Mouse (Mus musculus): ENCODE measurements around the gene Tubd1. TPM values are rescaled to one million over a fixed set of nuclear protein-coding genes. Genes with fewer than 3 reads are reported as not detected.

Gene Tubd1
- polyA plus RNA-seq (2012; rRNA removed), result 5.1 and 8.5 TPM in 2 replicates

DNA sequence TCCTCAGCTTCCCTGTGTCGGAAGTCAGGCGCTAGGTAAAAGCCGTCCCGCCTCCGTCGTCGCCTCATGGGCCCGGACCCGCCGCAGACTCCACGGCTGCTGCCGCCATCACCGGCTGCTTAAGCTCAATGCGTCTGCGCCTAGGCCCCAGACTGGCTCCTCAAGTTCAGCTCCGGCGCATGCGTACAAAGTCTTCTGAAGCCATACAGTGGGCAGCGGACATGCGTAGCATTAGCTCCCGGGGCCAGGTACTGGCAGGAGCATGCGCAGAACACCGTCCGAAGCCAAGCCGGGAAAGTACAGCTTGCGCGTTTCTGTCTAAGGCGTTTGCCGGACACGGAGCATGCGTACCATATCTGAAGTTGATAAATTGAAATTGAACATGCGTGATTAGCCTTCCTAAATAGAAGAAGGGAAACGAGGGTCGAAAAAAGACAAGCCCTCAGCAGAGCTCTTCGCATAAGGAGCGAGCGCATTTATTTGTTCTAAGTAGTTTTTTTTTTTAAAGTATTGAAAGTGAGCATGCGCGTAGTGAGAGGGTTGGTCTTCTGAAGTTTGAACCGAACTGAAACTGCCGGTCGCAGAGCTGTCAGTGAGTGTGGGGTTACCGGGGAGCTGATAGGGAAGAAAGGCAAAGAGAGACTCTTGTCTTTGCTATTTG lies at the start of gene Tubd1, which contains the start of gene Rps6kb1:
TSS of gene Tubd1 (plus strand) at position 353 of the 661 bp plus-strand sequence.
TSS of gene Rps6kb1 (minus strand) at position 167 of the 661 bp plus-strand sequence.

Other genes starting within 250 kb of the Tubd1 start
- gene Med13, start 187.4 kb upstream of the Tubd1 start, polyA plus RNA-seq (2012; rRNA removed), result 13.2 and 26.4 TPM in 2 replicates
- gene Rnft1, start 60.3 kb upstream of the Tubd1 start, polyA plus RNA-seq (2012; rRNA removed), result 6.7 and 10.4 TPM in 2 replicates
- gene Rps6kb1, start 186 bp upstream of the Tubd1 start, polyA plus RNA-seq (2012; rRNA removed), result 37.3 and 37.7 TPM in 2 replicates
- gene Vmp1, start 138.8 kb downstream of the Tubd1 start, polyA plus RNA-seq (2012; rRNA removed), result 33.8 and 47.8 TPM in 2 replicates
- gene Ptrh2, start 139.0 kb downstream of the Tubd1 start, polyA plus RNA-seq (2012; rRNA removed), result 29.3 and 30.0 TPM in 2 replicates
- gene Cltc, start 212.6 kb downstream of the Tubd1 start, polyA plus RNA-seq (2012; rRNA removed), result 98.9 and 156 TPM in 2 replicates